Mouse (Mus musculus) E14TG2a.4 (cell line): ENCODE measurements at regions not wholly inside any gene's neighbourhood (a gene's known extent, or its start where the extent isn't known, plus 50 kb on each side); places are given as distances from the start of the nearest gene placed in this dataset.

Experiments
- CTCF ChIP-seq: conservative IDR thresholded peaks from 2 replicates; pipeline ENCODE4 v1.5.1; 2014; ENCODE audit warnings: low read length
- NANOG ChIP-seq: IDR thresholded peaks from 2 replicates; pipeline ENCODE4 v1.6.1; 2014; ENCODE audit warnings: borderline replicate concordance, low read length, mixed read lengths

DNA sequence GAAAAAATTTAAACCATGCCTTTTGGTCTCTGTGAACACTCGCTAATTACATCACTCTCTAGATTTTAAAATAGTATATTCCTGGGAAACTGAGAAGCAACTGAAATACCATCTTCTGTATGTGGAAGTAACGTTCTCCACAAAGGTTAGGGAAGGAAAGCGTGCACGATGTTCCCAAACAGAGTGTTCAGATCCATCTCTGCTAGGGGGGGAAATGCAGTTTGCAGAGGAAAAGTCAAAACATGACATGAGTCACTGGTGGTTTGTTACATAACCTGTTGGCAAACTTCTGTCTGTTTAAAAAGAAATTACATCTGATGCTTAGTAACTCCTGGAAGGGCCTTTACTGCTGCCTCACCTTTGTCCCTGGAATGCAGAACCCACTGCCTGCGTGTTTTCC is 314.2 kb downstream of the Dcdc2c start:
- TF ChIP-seq CTCF (no peak), NANOG (no peak)
